Mouse (Mus musculus) spleen, adult 10 weeks (tissue): ENCODE results near the gene Adra2b. TPM values are rescaled to one million over a fixed set of nuclear protein-coding genes. Genes with fewer than 3 reads are reported as not detected.

ENCODE experiments used
- polyA plus RNA-seq: library from polyadenylated mRNA; stranded (reverse); fragments of 350-450 nt; fragmentation: Illumina TruSeq; extraction: RNeasy Lipid Tissue Mini Kit (QIAGEN cat#74804); gene quantifications from one replicate; pipeline ENCODE4 v1.2.3, GENCODE M21; 2015; ENCODE audit warnings: low replicate concordance; ENCODE audit not compliant: insufficient read depth

The Adra2b gene
- 0.51 TPM for polyA plus RNA-seq

DNA sequence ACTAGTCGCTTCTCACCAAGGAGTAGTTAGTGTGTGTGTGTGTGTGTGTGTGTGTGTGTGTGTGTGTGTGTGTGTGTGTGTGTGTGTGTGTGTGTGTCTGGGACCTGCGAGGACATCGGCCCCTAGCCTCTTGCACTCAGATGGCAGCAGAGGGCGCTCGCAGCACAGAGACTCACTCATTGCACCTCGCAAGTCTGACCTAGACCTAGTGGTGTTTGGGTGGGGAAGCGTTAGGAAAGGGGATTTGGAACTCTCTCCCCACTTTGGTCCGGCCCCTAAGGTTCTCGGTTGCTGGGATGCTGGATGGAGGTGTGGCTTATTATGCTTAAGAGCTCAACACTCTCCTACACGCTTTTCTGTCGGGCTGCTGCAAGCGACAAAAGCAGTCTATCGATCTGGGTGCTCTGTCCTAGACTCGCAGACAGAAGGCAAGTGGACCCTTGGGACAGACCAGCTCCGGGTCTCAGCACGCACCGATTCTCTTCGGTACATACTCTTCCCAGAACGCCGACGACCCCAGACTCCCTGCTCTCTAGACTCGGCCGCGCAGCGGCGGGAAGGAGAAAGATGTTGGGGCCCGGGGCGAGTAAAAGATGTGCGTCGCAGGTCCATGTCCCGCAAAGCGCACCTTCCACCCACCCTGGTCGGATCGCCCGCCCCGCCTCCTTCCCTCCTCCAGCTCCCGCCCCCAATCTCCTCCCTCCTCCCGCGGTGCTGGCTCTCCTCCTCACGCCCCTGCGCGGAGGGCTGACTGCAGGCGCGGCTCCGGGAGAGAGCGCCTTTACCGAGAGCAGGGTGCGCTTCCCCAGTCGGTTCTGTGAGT lies at the start of gene Adra2b:
Adra2b (plus strand) TSS at position 750 of the 823 bp plus-strand sequence.

GRCm38 (mm10) chr2:127335767-127336496 lies 27.1 kb upstream of the Adra2b start, which contains the start of gene Dusp2:
TSS of gene Dusp2 (plus strand) at chr2:127336159.

DNA sequence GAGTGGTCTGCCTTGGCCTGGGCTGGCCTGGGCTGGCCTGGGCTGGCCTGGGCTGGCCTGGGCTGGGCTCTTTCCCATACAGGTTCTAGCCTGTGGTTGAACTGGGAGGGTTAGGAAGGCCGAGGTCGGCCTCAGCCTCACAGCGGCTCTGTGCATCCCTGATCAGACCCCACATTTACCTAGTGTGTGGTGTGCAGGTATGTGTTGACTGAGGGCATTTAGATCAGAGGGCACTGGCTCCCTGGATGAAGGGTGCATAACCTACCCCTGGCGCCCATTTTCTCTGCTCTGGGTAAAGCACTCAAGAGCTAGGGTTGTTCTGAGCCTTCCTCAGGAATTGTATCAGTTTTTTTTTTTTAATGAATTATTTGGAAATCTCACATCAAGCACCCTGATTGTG lies 24.6 kb upstream of the Adra2b start, which contains the start of gene Astl:
Astl (plus strand) TSS at position 224 of the 400 bp plus-strand sequence.

Other genes starting within 250 kb of the Adra2b start
- 13.5 TPM for gene Ncaph, start 229.3 kb upstream of the Adra2b start, polyA plus RNA-seq
- gene Itpripl1, start 219.8 kb upstream of the Adra2b start, polyA plus RNA-seq, result 18.3 TPM
- gene 1810024B03Rik, start 154.9 kb upstream of the Adra2b start, polyA plus RNA-seq, result 1.9 TPM
- 80.2 TPM for gene Snrnp200, start 154.8 kb upstream of the Adra2b start, polyA plus RNA-seq
- gene Ciao1, start 115.4 kb upstream of the Adra2b start, polyA plus RNA-seq, result 31.3 TPM
- gene Tmem127, start 115.3 kb upstream of the Adra2b start, polyA plus RNA-seq, result 71.3 TPM
- gene Stard7, start 93.0 kb upstream of the Adra2b start, polyA plus RNA-seq, result 131 TPM
- gene Dusp2, start 27.0 kb upstream of the Adra2b start, polyA plus RNA-seq, result 67.0 TPM
- 0.17 TPM for gene Astl, start 24.6 kb upstream of the Adra2b start, polyA plus RNA-seq
- gene Gpat2, start 62.0 kb downstream of the Adra2b start, polyA plus RNA-seq, result 0.11 TPM
- gene Fahd2a, start 81.4 kb downstream of the Adra2b start, polyA plus RNA-seq, result 14.6 TPM
- gene Kcnip3, start 158.9 kb downstream of the Adra2b start, polyA plus RNA-seq, result 2.9 TPM
- gene Prom2, start 178.3 kb downstream of the Adra2b start, polyA plus RNA-seq, result not detected
- gene Zfp661, start 223.9 kb downstream of the Adra2b start, polyA plus RNA-seq, result 5.0 TPM
- 50.2 TPM for gene Mrps5, start 224.0 kb downstream of the Adra2b start, polyA plus RNA-seq